Mouse (Mus musculus): Measurements from ENCODE around the gene Phlda2.
A peak's percentile ranks its signal among the peaks of the same experiment; 100 is the strongest.
"Not testable (repeated sequence)": the region's sequence is repeated elsewhere in the genome, so short reads cannot be mapped to it uniquely, and the experiment has no call there.

Gene Phlda2

DNA sequence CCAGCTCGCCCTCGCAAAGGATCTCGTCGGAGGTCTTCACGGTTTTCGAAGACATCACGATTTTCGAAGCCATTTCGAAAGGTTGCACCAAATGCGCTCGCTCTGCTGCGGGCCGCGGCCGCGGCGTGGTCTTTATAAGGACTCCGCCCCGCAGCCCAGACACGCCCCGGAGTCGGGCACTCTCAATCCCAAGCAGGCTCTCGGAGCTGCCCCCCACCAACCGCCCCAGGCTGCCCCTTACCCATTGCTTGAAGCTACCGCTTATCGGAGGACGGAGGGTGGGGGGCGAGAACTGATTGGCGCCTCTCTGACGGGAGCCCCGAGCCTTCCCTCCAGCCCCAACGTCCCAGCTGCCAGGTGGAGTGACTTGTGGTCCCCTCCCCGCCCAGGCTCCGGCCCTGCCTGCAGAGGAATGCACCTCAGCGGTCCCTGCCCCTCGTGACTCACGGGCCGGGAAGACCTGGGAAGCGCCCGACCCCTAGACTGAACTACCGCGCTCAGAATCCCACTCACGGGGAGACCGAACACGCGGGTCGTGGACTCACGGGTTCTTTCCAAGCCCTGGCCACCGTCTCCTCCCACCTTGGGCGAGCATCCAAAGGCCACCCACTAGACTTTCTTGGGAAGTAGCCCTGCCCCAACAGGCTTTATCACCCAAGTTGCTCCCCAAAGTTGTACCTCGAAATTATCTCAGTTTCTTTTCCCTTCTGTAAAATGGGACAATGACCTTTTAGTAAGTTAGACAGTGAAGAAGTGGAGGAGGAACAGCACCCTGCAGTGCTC is at the start of gene Phlda2:
Gene Phlda2, minus strand, starts transcription at position 733 of the 783 bp plus-strand sequence.
- peak; percentile 19 for DNase-seq (ENCODE audit: low spot score)

GRCm38 (mm10) chr7:143549588-143550220 is 46.8 kb upstream of the Phlda2 start:
- no peak for DNase-seq (ENCODE audit: low spot score)

DNA sequence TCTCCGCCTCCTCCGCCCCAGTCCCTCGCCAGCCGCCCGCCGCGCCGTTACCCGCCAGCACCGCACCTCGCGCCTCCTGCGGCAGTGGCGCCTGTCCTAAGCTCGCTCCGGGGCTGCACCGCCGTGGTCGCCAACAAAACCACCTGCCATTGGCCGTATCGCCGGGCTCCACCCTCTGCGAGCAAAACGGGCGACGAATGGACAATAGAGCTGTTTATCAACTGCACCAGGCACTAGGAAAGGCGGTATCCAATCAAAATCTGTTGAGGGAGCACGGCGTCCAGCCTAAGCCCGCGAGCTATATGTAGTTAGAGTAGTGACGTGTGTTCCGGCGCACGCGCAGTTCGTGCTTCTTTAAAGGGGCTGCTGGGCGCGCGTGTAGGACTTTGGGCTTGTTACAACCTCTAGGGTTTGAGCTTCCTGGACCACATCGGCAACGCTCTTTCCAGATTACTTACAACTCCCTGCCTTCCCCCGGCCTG is 46.1 kb upstream of the Phlda2 start, which contains the start of gene Nap1l4:
Gene Nap1l4, minus strand, starts transcription at position 131 of the 482 bp plus-strand sequence.
- DNase-seq (ENCODE audit: low spot score) = peak; percentile 99

DNA sequence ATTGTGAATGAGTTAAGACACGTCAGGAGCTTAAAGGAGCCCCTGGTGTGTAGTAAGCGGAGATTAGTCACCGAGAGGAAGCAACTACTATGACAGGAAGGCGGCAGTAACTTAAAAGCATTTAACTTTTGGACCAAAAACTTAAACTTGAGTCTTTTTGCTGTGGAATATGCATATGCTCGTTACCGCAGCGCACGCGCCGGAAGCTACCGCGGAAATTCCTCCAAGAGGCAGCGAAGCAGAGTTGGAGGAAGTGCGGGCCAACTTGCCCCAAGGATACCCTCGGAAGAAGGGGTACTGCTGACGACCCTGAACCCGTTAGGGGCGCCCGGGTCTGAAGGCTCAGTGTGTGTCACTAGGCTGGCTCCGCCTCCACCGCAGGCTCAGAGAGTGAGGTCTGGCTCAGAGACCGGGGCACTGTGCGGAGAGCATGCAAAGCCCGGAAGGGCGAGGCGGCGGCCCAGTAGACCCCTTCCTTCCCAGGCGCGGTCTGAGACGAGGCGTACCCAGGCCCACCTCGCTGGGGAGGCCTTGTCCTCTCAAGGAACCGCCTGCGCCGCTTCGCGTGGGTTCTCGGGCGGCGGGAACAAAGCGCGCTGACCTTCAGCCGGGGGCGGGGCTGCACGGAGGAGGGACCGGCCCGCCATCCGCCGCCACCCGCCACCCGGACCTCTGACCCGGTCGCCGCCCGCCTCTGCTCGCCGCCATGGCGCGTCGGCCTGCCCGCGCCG is 45.4 kb upstream of the Phlda2 start:
- no peak for DNase-seq (ENCODE audit: low spot score)

GRCm38 (mm10) chr7:143546554-143546953 is 43.6 kb upstream of the Phlda2 start:
- DNase-seq (ENCODE audit: low spot score) = no peak

- no peak for DNase-seq (ENCODE audit: low spot score)
Observed at GRCm38 (mm10) chr7:143544368-143544767, 41.4 kb upstream of the Phlda2 start.

GRCm38 (mm10) chr7:143538671-143539070 is 35.7 kb upstream of the Phlda2 start:
- DNase-seq (ENCODE audit: low spot score) = no peak

DNA sequence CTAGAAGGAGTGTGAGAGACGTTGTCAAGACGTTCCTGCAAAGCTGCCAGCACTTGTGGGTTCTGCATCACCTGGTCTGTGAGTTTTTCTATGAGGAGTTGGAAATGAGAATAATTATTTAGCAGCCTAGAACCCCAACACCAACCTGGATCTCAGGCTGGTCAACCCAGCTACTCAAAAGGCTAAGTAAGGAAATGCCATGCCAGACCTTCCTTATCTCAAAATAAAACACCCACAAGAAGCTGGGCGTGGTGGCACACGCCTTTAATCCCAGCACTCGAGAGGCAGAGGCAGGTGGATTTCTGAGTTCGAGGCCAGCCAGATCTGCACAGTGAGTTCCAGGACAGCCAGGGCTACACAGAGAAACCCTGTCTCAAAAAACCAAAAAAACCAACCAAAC is 35.3 kb upstream of the Phlda2 start:
- not testable (repeated sequence) for DNase-seq (ENCODE audit: low spot score)

GRCm38 (mm10) chr7:143536251-143536650 is 33.3 kb upstream of the Phlda2 start:
- no peak for DNase-seq (ENCODE audit: low spot score)

DNA sequence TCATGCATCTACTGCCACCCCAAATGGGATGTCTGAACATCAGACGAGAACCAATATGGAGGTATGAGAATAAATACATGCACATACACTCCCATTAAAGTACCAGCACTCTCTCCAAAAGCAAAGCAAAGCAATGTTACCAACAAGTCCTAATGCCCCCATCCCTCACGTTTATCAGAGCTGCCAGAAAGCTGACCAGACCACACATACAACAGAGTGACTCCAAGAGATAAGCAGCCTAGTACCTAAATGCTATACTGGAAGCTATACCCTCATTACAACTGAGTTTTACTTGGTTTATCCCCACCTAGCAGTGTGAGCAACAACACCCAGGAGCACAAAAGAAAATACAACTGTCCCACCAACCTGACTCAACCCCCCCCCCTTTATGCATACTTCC is 30.3 kb upstream of the Phlda2 start:
- DNase-seq (ENCODE audit: low spot score) = no peak

DNA sequence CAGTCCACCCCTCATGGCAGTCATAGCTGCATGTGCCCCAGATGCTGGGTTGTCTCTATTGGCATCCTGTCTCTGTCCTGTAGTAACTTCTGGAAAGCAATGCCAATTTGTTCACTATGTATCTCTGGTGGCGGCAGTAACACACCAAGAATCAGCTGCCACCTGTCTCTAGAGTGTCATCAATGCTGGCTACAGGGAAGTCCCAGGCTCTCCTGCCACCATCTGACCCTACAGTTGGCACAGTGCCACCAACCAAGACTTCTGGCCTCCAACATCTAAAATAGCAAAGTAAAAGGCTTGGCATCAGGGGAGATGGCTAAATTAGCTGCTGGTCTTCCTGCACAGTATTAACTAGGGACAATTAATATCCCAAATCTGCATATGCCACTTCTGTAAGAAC is 29.5 kb upstream of the Phlda2 start:
- DNase-seq (ENCODE audit: low spot score) = no peak

GRCm38 (mm10) chr7:143519333-143519732 is 16.4 kb upstream of the Phlda2 start:
- no peak for DNase-seq (ENCODE audit: low spot score)

DNA sequence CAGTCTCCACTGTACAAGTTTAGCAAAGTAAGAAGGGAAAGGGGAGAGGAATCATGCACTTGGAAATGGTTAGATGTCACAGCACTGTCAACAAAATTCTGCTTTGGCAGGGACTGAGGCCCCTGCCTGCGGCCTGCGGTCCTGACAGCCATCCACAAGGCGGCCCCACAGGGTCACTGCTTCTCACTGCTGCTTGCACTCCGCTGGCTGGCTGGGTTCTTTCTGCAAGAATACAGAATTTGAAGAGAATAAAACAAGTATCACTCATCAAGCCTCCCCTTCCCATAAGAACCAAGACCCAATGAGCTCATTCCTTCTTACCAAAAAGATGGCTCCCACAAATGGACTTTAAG is 11.4 kb upstream of the Phlda2 start:
- DNase-seq (ENCODE audit: low spot score) = no peak

GRCm38 (mm10) chr7:143513763-143514415 is 10.9 kb upstream of the Phlda2 start:
- no peak for DNase-seq (ENCODE audit: low spot score)

DNA sequence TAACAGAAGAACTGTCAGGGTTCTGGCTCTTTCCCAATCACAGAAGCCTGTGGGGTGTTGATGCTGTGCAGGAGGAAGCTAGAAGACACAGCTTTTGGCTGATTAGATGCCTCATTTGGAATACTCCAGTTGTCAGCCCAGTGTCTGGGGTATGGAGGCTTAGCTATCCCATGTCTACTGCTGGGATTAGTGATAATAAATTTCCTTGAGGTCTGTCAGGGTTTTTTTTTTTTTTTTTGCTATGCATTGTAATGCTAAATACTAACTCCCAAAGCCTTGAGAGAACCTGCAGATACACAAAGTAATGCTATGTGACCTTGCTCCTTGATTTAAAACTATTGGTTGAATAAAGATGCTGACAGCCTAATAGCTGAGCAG is 8.4 kb upstream of the Phlda2 start:
- no peak for DNase-seq (ENCODE audit: low spot score)

- no peak for DNase-seq (ENCODE audit: low spot score)
Observed at GRCm38 (mm10) chr7:143510593-143511334, 7.8 kb upstream of the Phlda2 start.

DNA sequence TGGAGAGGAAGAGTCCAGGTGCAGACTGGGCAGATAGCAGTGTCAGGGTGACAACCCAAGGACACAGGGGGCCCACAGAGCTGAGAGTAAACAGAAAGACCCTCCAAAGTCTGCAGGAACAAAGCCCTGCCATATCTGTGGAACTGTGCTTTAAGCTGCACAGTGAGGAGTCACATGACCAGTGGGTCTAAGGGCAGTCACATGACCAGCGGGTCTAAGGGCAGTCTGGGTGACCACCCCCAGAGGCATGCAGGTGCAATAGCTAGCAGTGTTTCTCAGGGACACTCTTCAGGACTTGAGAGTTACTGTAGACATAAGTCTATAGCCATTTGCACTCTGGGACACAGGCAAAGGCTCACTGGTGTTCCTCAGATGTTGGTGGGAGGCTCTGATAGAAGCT is 6.6 kb upstream of the Phlda2 start:
- no peak for DNase-seq (ENCODE audit: low spot score)

GRCm38 (mm10) chr7:143506675-143507074 is 3.7 kb upstream of the Phlda2 start:
- DNase-seq (ENCODE audit: low spot score) = no peak

- no peak for DNase-seq (ENCODE audit: low spot score)
Observed at GRCm38 (mm10) chr7:143506271-143506670, 3.3 kb upstream of the Phlda2 start.

DNA sequence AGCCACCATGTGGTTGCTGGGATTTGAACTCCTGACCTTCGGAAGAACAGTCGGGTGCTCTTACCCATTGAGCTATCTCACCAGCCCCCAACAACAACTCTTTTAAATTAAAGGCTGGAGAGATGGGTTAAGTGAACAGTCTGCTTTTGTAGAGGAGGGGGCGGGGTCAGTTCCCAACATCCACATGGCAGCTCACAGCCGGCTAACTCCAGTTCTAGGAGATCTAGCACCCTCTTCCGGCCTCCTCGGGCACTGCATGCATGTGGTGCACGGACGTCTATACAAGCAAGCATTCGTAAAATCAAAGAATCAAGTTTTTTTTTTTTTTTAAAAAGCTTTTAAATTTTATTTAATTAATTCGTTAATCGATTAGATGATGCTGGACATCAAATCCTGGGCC is 2.9 kb upstream of the Phlda2 start:
- DNase-seq (ENCODE audit: low spot score) = peak; percentile 76

DNA sequence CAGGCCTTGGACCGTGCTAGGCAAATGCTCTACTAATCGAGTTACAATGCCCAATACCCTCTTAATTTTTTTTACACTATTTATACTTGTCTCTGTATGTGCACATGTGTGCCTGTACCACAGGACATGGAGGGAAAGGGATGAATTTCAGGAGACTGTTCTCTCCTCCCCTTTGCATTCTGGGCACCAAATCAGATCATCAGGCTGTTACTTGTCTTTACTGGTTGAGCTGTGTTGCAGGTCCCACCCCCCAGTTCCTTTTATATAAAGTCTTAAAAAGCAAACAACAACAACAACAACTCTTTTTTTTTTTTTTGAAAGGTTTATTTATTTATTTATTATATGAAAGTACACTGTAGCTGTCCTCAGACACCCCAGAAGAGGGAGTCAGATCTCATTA is 2.5 kb upstream of the Phlda2 start:
- no peak for DNase-seq (ENCODE audit: low spot score)

GRCm38 (mm10) chr7:143503926-143504325 is 976 bp upstream of the Phlda2 start:
- no peak for DNase-seq (ENCODE audit: low spot score)
